Mouse (Mus musculus) thymus, postnatal 14 days (tissue): ENCODE results near the gene Myo10.

Experiments
- DNase-seq: peaks from one replicate; pipeline ENCODE4 v3.0.0; 2021

Gene Myo10

DNA sequence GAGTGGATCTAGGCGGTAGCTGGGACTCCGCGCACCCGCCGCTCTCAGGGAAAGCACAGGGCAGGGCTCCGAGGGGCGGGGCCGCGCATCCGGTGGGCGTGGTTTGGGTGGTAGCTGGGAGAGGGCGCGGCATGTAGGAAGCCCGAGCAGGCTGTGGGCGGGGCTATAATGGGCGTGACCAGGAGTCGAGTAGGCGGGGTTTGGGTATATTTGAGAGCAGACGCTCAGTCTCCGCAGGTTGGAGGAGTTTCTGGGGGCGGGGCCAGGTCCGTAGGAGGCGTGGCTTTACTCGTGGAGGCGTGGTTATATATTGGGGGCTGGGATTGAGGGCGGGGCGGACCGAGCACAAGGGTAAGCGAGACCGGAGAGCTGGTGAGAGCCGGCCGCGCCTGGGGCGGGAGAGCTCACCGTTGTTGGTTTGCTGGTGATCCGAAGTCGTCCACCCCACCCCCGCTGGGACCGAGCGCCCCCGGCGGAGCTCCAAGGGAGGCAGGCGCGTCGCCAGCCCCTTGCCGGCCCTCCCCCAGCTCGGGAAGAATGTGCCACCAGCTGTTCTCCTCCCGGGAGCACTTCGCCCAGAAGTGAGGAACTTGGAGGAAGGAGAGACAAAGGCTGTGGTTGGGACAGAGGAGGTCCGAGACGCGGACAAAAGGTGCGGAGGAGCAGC, at the start of gene Myo10:
Myo10 (plus strand) TSS at position 326 of the 667 bp plus-strand sequence.
- DNase-seq = peak; percentile 100

- DNase-seq = no peak
Observed at GRCm38 (mm10) chr15:25573113-25573512, 49.2 kb upstream of the Myo10 start.

DNA sequence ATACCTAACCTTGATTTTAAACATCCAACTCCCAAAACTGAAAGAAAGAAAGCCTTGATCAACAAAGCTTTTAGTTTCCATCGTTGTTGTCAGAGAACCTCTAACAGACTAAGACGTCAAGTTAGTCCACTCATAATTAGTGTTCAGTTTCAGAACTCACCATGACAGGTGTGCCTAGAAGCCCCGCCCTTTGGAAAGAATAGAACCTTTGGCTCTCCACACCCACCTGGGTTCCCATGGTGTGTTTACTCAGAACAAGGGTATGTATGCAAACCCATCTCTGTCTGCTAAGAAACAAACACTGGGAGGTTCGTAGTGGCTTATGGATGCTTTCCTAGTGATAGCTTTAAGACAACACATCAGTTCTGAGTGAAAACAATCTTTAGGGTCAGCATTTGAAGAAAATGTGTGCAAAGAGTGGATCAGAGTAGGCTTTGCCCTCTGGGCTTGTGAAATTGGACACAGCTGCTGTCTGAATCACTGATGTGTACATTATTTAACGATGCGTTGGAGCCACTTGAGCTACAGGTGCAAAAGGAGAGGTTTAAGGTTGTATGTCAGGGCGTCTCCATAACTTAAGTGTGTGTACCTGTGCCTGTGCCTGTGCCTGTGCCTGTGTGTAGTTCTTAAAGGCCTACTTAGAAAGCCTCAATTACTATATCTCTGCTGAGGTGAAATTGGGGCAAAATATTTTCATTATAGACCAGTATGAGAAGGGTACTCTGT, 48.3 kb upstream of the Myo10 start:
- DNase-seq = no peak

DNA sequence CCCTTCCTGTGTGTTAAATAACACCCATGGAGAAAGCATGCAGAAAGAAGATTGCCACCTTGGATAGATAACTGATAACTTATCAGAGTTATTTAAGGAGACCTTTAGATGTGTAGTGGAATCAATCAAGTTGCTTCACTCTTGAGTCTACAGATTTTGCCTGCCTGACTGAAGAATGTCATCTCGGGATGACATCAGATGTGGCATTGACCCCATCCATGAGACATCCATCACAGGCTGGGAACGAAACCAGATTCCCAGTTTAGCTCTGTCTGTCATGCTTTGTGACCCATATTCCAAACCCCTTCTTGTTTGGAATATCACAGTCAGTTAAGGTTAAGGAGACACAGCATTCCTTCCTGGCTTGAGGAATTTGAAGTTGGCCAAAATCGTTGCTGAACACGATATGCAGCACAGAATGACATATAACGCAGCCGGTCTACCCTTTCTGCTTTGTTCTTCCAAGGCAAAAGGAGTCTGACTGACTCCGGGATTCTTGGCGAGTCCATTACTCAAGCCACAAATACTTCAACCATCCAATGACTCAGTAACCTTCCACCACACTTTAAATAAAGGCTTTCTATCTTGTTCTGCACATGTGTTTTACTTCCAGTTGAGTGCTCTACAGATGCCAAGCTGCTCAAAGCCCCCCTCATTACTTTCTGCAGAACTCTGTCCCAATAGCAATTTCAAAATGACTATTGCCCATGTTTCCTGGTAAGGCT, 44.8 kb upstream of the Myo10 start:
- no peak for DNase-seq

DNA sequence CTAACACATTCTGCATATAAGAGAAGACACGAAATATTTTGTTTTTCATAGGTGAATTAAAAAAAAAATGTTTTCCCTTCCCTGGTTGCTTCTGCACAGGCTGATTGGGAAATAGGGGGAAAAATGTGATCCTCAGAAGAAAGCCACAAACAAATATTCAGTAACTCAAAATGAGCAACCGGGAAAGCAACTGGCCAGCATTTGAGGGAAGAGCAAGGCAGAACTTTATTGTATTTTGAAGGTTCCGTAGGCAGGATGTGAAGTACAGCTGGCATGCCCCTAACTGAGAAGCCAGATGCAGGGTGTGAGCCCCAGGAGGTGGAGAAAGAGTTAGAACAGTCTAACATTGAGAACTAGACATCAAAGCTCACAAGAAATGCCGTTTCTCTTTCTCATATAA, 44.0 kb upstream of the Myo10 start:
- DNase-seq = peak; percentile 76

DNA sequence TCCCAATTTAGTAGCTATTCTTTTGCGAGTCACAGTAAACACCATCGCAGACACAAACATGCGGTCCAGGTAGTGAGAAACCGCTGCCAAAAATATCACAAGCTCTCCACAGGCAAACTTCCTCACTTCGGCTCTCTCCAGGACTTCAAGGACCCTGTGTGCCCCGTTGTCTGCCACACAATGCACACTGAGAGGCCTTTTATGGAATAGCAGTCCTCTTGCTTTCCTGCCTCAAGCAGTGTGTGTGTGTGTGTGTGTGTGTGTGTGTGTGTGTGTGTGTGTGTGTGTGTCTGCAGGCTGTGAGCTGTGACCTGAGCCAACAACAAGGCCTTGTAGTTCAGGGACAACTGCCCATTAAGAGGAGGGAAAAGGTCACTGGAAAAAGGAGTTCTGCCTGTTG, 41.6 kb upstream of the Myo10 start:
- DNase-seq = peak; percentile 40

- no peak for DNase-seq
Observed at GRCm38 (mm10) chr15:25582055-25582454, 40.3 kb upstream of the Myo10 start.

DNA sequence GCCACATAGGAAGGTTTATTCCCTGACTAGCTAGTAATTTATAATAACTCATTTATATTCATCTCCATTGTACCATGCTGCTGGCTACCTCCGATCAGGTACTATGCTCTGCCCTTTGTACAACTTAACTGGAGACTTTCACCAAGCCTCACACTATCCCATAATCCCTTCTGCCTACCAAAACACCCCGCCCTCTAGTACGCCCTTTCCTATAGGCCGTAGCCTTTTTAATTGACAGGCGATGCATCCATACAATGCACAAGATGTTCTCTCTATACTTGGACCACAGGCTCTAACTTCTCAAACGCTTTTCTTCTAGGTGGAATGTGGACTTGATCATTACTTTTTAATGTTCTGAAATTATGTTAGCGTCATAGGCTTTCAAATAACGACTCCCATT, 39.0 kb upstream of the Myo10 start:
- no peak for DNase-seq

DNA sequence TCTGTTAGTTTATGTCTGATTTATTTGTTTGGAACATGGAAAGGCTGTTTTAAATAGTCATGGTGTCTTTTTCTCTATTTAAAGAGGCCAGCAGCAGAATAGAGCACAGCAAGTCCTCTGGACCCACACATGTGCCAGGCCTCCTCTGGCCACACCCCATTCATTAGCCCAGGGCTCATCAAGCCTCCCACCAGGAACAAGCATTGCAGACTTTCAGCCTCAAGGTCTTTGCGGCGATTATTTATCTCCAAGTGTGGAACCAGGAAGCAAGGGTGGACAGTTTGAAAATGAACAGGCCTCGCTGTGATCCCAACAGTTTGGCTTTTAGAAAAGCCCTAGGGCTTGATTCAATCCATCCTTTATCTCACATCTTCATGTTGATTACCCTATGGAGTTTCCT, 35.5 kb upstream of the Myo10 start:
- no peak for DNase-seq

- DNase-seq = no peak
Observed at GRCm38 (mm10) chr15:25587943-25588342, 34.4 kb upstream of the Myo10 start.

- DNase-seq = no peak
Observed at GRCm38 (mm10) chr15:25589318-25589902, 32.9 kb upstream of the Myo10 start.

- DNase-seq = no peak
Observed at GRCm38 (mm10) chr15:25589916-25590315, 32.4 kb upstream of the Myo10 start.

- DNase-seq = peak; percentile 78
Observed at GRCm38 (mm10) chr15:25590891-25591290, 31.4 kb upstream of the Myo10 start.

GRCm38 (mm10) chr15:25591964-25592363, 30.4 kb upstream of the Myo10 start:
- DNase-seq = peak; percentile 52

- no peak for DNase-seq
Observed at GRCm38 (mm10) chr15:25593469-25594150, 28.7 kb upstream of the Myo10 start.

DNA sequence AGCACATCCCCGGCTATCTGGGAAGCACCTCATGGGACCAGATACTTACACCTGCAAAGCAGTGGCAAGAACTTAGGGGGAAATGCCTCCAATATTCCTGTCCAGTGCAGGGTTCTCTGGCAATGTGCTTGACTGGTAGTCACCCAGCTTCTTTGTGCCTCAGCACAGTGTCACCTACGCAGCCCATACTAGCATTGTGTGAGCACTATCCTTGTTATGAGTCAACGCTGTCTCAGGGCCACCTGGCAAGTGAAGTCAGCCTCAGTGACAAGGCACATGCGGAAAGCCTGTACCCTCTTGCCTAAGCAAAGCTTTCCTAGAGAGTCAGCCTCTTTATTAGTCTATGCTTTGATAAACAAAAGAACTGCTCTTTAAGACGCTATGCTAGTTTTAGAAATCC, 24.0 kb upstream of the Myo10 start:
- no peak for DNase-seq

DNA sequence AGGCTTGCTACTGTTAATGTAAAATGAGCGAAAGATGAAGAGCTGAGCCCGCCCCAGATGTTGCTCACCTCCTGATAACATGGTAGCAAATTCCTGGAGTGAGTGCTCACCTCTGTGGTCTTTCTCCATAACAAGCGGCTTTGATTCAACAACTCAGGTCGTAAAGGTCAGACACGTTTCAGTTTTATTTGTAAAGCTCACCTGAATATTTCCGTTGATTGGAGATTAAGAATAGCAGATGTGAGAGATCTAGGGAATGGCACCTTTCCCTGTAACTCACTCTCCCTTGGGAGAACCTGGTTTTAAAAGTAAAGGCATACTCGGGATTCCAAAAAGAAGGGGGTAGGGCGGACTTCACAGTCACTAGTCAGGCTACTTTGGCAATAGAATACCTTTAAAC, 20.0 kb upstream of the Myo10 start:
- no peak for DNase-seq

DNA sequence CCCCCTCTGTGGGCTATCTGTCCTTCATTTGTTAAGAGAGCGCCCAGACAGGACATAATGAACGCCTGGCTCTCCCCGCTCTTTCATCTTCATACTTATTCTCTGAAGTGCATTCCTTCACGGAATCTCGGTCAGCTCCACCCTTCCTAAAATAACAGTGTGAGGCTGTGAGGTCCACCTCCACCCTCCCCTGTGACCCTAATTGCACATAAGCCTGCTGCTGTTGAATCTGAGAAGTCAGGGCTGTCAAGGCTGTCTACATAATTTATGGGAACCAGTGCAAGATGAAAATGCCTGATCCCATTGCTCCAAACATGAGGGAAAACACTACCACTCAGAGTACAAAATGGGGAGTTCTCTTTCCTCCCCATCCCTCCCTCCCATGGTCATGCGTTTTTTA, 19.0 kb upstream of the Myo10 start:
- DNase-seq = no peak

DNA sequence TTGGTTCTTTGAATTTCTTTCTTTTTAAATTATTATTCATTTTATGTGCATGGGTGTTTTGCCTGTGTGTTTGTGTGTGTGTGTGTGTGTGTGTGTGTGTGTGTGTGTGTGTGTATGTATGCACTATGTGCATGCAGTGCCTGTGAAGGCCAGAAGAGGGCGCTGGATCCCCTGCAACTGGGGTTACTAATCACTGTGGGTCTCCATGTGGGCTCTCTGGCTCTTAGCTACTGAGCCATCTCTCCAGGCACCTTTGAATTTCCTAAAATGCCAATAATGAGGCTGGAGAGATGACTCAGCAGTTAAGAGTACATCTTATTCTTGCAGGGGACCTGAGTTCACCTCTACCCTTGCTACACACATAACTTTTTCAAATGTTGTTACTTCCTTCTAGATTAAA, 18.1 kb upstream of the Myo10 start:
- DNase-seq = no peak

DNA sequence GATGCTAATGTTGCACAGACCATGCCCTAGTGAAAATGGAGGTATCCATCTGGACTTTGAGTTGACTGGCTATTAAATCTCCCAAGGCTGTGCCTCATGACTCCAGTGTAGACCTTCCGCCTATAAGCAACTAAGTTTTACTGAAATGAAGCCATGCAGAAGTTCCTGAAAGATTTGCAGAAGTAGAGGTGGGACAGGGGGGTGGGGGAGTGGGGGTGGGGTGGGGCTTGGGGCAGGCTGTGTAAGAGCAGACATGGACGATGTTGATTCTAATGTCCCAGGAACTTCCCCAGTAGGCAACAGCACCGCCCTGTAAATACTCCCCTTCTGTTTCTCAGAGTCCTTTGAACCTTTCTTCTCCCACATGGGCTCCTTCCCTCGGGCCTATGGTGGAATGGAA, 16.9 kb upstream of the Myo10 start:
- no peak for DNase-seq

- no peak for DNase-seq
Observed at GRCm38 (mm10) chr15:25608742-25609141, 13.6 kb upstream of the Myo10 start.

GRCm38 (mm10) chr15:25609253-25609652, 13.1 kb upstream of the Myo10 start:
- no peak for DNase-seq

GRCm38 (mm10) chr15:25611178-25611577, 11.1 kb upstream of the Myo10 start:
- DNase-seq = no peak
